Mouse (Mus musculus): ENCODE measurements around the gene Slc9a7. TPM values are rescaled to one million over a fixed set of nuclear protein-coding genes. Genes with fewer than 3 reads are reported as not detected.
A peak's percentile ranks its signal among the peaks of the same experiment; 100 is the strongest.

The Slc9a7 gene
- polyA plus RNA-seq, 1 experiment from 2014 or later = 4.2 TPM

DNA sequence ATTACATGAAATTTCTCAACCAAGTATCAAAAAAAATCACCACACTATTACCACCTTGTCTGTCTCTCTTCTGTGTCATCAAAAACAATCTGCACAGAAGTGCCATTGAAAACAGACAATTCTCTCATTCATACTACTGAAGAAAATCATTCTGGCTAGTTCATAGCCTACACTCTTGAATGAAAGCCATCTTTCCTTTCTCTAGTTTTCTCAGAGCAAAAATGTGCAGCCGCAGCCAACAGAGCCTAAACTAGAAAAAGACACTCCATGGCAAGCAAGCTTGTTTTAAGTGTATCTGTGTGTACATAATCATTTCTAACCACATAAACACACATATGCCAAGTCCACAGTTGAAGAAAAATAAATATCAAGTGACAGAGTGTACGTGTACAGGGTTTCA, 27.2 kb downstream of the Slc9a7 start:
- 83% methylated on average over 2 of the region's 2 CpGs for WGBS
- H3K4me1 ChIP-seq = no peaks in the 10 kb centered on the region
- no peaks in the 10 kb centered on the region for H3K36me3 ChIP-seq
- H3K27me3 ChIP-seq (ENCODE audit: insufficient read depth, poor library complexity, severe bottlenecking) = no peaks in the 10 kb centered on the region
- no peaks in the 10 kb centered on the region for H3K9me3 ChIP-seq
- H3K27ac ChIP-seq = no peak overlapping the region
- no peak overlapping the region for H3K4me3 ChIP-seq
- DNase-seq (ENCODE audit: low spot score) = no peak

DNA sequence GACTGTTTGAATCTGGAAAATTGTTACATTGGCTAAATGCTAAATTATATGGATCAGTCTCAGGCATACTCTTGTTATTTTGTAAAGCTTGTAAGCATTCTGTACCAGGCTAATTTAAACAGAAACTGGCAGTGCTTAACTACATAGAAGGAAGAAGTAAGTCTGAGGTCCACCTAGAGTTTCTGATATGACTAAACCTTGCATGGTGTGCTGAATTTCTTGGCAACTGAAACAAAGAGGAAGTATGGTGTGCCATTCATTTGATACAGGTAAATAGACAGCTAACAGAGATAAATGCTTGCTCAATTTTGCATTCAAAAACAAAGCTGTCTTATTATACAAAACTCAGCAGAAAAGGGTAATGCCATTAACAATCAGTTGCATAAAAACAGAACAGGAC, 63.5 kb downstream of the Slc9a7 start:
- no peak overlapping the region for H3K27ac ChIP-seq
- no peak for DNase-seq (ENCODE audit: low spot score)
- no peak overlapping the region for H3K4me3 ChIP-seq
- no peaks in the 10 kb centered on the region for H3K9me3 ChIP-seq
- no peaks in the 10 kb centered on the region for H3K27me3 ChIP-seq (ENCODE audit: insufficient read depth, poor library complexity, severe bottlenecking)
- no peaks in the 10 kb centered on the region for H3K36me3 ChIP-seq
- no peaks in the 10 kb centered on the region for H3K4me1 ChIP-seq

GRCm38 (mm10) chrX:20221486-20221885, 70.1 kb downstream of the Slc9a7 start:
- Histone ChIP-seq H3K27ac (no peak overlapping the region), H3K4me1 (no peaks in the 10 kb centered on the region), H3K4me3 (no peak overlapping the region), H3K9me3 (no peaks in the 10 kb centered on the region), H3K36me3 (no peaks in the 10 kb centered on the region), H3K27me3 (ENCODE audit: insufficient read depth, poor library complexity, severe bottlenecking) (no peaks in the 10 kb centered on the region)
- no peak for DNase-seq (ENCODE audit: low spot score)
- WGBS = 87% methylated on average over 2 of the region's 2 CpGs

DNA sequence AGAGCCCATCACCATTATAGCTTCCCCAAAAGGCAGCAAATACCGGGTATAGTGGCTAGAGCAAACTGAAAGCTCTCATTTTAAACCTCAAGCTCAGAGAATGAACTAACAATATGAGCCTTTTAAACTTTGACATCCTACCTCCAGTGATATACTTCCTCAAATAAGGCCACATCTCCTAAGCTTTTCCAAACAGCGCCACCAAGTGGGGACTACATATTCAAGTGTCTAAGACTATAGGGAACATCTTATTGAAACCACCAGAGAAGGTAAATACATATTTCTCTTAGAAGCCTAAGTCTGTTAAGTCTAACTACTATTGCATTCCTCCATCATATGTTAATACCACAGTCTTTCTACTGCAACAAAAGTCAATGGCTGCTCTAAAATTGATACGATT, 106.0 kb downstream of the Slc9a7 start:
- no peak overlapping the region for H3K4me3 ChIP-seq
- no peaks in the 10 kb centered on the region for H3K9me3 ChIP-seq
- no peaks in the 10 kb centered on the region for H3K36me3 ChIP-seq
- WGBS = 71% methylated on average over 3 of the region's 3 CpGs
- H3K27ac ChIP-seq = no peak overlapping the region
- H3K27me3 ChIP-seq (ENCODE audit: insufficient read depth, poor library complexity, severe bottlenecking) = no peaks in the 10 kb centered on the region
- H3K4me1 ChIP-seq = no peaks in the 10 kb centered on the region
- no peak for DNase-seq (ENCODE audit: low spot score)

DNA sequence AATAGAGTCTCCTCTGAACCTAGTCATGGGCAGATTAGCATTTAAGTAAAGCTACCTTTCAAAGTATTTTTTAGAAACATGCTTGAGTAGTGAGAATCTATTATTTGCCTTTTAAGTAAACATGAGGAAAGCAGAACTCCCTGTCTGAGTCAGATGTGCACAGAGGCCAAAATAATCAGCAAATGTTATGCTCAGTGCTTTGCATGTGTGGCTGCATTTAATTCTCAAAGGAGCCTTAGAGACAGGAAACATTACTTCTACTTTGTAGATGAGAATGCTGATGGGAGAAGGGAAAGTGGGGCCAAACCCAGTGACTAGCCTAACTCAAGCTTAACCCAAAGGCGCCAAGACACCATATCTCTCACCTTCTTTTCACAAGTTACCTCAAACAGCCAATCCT, 114.8 kb downstream of the Slc9a7 start:
- Histone ChIP-seq H3K4me1 (no peaks in the 10 kb centered on the region), H3K9me3 (no peaks in the 10 kb centered on the region), H3K27me3 (ENCODE audit: insufficient read depth, poor library complexity, severe bottlenecking) (no peaks in the 10 kb centered on the region), H3K36me3 (no peaks in the 10 kb centered on the region), H3K27ac (no peak overlapping the region), H3K4me3 (no peak overlapping the region)
- WGBS = 84% methylated on average over 1 of the region's 1 CpGs
- DNase-seq (ENCODE audit: low spot score) = no peak

GRCm38 (mm10) chrX:20168430-20168829, 123.2 kb downstream of the Slc9a7 start:
- no peaks in the 10 kb centered on the region for H3K36me3 ChIP-seq
- H3K27ac ChIP-seq = no peak overlapping the region
- no peak for DNase-seq (ENCODE audit: low spot score)
- H3K9me3 ChIP-seq = no peaks in the 10 kb centered on the region
- H3K4me1 ChIP-seq = no peaks in the 10 kb centered on the region
- no peaks in the 10 kb centered on the region for H3K27me3 ChIP-seq (ENCODE audit: insufficient read depth, poor library complexity, severe bottlenecking)
- no peak overlapping the region for H3K4me3 ChIP-seq

GRCm38 (mm10) chrX:20164984-20165383, 126.6 kb downstream of the Slc9a7 start:
- WGBS = 64% methylated on average over 3 of the region's 3 CpGs
- Histone ChIP-seq H3K27ac (no peak overlapping the region), H3K4me1 (no peaks in the 10 kb centered on the region), H3K27me3 (ENCODE audit: insufficient read depth, poor library complexity, severe bottlenecking) (no peaks in the 10 kb centered on the region), H3K36me3 (no peaks in the 10 kb centered on the region), H3K9me3 (no peaks in the 10 kb centered on the region), H3K4me3 (no peak overlapping the region)
- no peak for DNase-seq (ENCODE audit: low spot score)

DNA sequence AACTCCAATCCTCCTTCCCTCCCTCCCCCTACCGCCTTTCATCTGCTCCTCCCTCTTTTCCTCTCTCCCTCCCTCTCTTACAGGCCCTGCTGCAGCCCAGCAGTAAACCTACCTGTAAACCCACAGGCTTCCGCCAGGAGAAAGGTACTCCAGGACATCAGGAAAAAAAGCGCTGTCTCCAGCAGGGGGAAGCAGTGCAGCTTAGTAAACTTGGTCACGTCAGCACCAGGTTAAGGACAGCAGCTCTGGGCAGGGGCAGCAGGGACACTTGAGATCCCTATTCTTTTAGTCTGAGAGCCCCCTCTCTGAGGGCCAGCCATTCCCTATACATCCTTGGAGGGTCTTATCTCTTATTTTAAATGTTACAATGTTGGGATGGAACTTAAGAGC, 129.3 kb downstream of the Slc9a7 start:
- no peaks in the 10 kb centered on the region for H3K36me3 ChIP-seq
- H3K27me3 ChIP-seq (ENCODE audit: insufficient read depth, poor library complexity, severe bottlenecking) = no peaks in the 10 kb centered on the region
- no peak overlapping the region for H3K27ac ChIP-seq
- DNase-seq (ENCODE audit: low spot score) = peak; percentile 75
- WGBS = 8% methylated on average over 4 of the region's 4 CpGs
- H3K9me3 ChIP-seq = no peaks in the 10 kb centered on the region
- H3K4me3 ChIP-seq = no peak overlapping the region
- no peaks in the 10 kb centered on the region for H3K4me1 ChIP-seq

DNA sequence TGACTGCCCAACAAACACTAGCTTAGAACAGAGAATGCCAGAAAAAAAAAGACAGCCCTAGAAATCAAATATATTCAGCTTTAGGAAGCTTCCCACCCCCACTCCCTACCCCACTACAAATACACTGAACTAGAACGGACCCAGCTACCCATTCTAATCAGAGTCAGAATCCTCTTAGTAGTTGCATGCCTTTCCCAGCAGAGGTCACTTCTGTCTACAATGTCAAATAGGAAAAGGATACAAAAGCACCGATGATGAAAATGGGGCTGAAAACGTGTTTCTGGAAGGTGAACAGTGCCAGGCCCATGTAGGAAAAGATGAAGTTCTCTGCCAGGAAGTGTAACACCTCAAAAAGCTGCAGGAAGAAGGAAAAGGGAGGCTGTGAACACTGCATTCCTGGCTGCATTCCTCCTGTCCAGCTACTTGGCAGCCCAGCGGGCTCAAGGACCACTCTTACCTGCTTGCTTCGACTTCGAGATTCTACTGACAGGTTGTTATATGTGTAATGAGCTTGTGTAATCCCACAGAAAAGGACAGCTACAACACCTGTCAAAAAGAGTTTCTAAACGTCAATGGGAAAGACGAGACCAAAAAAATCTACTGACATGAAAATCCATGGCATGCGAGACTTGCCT, 129.8 kb downstream of the Slc9a7 start:
- no peak for DNase-seq (ENCODE audit: low spot score)
- H3K4me3 ChIP-seq = no peak overlapping the region
- no peak overlapping the region for H3K27ac ChIP-seq
- no peaks in the 10 kb centered on the region for H3K9me3 ChIP-seq
- H3K36me3 ChIP-seq = no peaks in the 10 kb centered on the region
- no peaks in the 10 kb centered on the region for H3K4me1 ChIP-seq
- 50% methylated on average over 9 of the region's 9 CpGs for WGBS
- H3K27me3 ChIP-seq (ENCODE audit: insufficient read depth, poor library complexity, severe bottlenecking) = no peaks in the 10 kb centered on the region

- DNase-seq (ENCODE audit: low spot score) = no peak
- H3K27ac ChIP-seq = no peak overlapping the region
- H3K27me3 ChIP-seq (ENCODE audit: insufficient read depth, poor library complexity, severe bottlenecking) = no peaks in the 10 kb centered on the region
- H3K36me3 ChIP-seq = no peaks in the 10 kb centered on the region
- WGBS = 36% methylated on average over 1 of the region's 1 CpGs
- no peaks in the 10 kb centered on the region for H3K4me1 ChIP-seq
- no peak overlapping the region for H3K4me3 ChIP-seq
- no peaks in the 10 kb centered on the region for H3K9me3 ChIP-seq
Observed at GRCm38 (mm10) chrX:20160301-20160700, 131.3 kb downstream of the Slc9a7 start.

- DNase-seq (ENCODE audit: low spot score) = no peak
- WGBS = 18% methylated on average over 2 of the region's 2 CpGs
- H3K4me1 ChIP-seq = no peaks in the 10 kb centered on the region
- no peaks in the 10 kb centered on the region for H3K27me3 ChIP-seq (ENCODE audit: insufficient read depth, poor library complexity, severe bottlenecking)
- H3K9me3 ChIP-seq = no peaks in the 10 kb centered on the region
- H3K27ac ChIP-seq = no peak overlapping the region
- no peaks in the 10 kb centered on the region for H3K36me3 ChIP-seq
- no peak overlapping the region for H3K4me3 ChIP-seq
Observed at GRCm38 (mm10) chrX:20157519-20157918, 134.1 kb downstream of the Slc9a7 start.

DNA sequence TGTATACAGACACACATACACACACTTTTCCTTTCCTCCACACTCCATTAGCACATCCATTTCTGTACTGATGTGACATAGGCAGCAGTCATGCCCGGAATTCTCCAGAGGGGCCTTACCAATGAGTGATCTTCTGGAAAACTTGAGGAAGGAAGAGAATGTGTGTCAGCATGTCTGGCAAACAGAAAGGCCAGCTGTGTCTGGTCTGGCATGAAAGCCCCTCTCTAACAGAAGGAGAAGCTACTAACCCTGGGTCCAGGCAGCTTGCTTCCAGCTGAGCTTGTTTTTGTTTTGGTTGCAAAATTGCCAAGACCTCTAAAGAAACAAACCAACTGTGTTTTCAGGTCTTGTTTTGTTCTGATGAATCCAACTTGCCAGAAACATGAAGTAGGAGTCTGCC, 162.1 kb downstream of the Slc9a7 start:
- no peak for DNase-seq (ENCODE audit: low spot score)
- WGBS = 79% methylated on average over 1 of the region's 1 CpGs

DNA sequence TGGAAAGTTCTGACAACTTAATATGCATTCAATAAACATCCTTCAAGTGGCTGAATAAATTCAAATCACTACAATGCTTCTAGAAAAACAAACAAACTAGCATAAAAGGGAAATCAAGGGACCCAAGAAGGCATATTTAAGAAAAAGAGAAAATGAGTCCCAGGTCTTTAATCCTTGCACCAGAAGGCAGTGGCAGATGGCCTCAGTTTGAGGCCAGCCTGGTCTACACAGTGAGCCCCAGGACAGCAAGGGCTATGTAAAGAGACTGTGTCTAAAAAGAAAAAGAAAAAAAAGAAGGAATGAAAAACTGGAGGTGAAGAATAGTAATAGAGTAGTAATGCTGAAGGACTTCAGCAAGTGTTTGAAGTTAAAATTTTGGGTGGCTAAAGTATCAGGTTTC, 162.7 kb downstream of the Slc9a7 start:
- H3K36me3 ChIP-seq = no peaks in the 10 kb centered on the region
- no peak overlapping the region for H3K27ac ChIP-seq
- no peaks in the 10 kb centered on the region for H3K27me3 ChIP-seq (ENCODE audit: insufficient read depth, poor library complexity, severe bottlenecking)
- no peak for DNase-seq (ENCODE audit: low spot score)
- no peaks in the 10 kb centered on the region for H3K9me3 ChIP-seq
- H3K4me1 ChIP-seq = no peaks in the 10 kb centered on the region
- H3K4me3 ChIP-seq = no peak overlapping the region

More for the DNA sequence above, 162.1 kb downstream of the Slc9a7 start:
- Histone ChIP-seq H3K36me3 (no peaks in the 10 kb centered on the region), H3K27me3 (ENCODE audit: insufficient read depth, poor library complexity, severe bottlenecking) (no peaks in the 10 kb centered on the region), H3K9me3 (no peaks in the 10 kb centered on the region), H3K27ac (no peak overlapping the region), H3K4me3 (no peak overlapping the region), H3K4me1 (no peaks in the 10 kb centered on the region)

- no peak for DNase-seq (ENCODE audit: low spot score)
- WGBS = 51% methylated on average over 2 of the region's 2 CpGs
- Histone ChIP-seq H3K27me3 (ENCODE audit: insufficient read depth, poor library complexity, severe bottlenecking) (no peaks in the 10 kb centered on the region), H3K27ac (no peak overlapping the region), H3K4me3 (no peak overlapping the region), H3K4me1 (no peaks in the 10 kb centered on the region), H3K9me3 (no peaks in the 10 kb centered on the region), H3K36me3 (no peaks in the 10 kb centered on the region)
Observed at GRCm38 (mm10) chrX:20125481-20125880, 166.1 kb downstream of the Slc9a7 start.
